Mouse (Mus musculus) heart, embryonic 10.5 days (tissue): ENCODE results near the gene Tbx19. TPM values are rescaled to one million over a fixed set of nuclear protein-coding genes. Genes with fewer than 3 reads are reported as not detected.

ENCODE experiments used
- DNase-seq: peaks from one replicate; pipeline ENCODE4 v3.0.0-alpha.2; 2017; ENCODE audit warnings: low spot score
- H3K27ac ChIP-seq: fragments of 300-500 bp; sonication (generic); 2 replicates; pipeline ENCODE4 v1.5.1; 2016; ENCODE audit warnings: mild to moderate bottlenecking
- H3K27me3 ChIP-seq: fragments of 300-500 bp; sonication (generic); 2 replicates; pipeline ENCODE4 v1.6.1; 2016; ENCODE audit warnings: mild to moderate bottlenecking; ENCODE audit not compliant: poor library complexity, insufficient read depth, severe bottlenecking
- H3K36me3 ChIP-seq: fragments of 300-500 bp; sonication (generic); 2 replicates; pipeline ENCODE4 v1.6.1; 2016; ENCODE audit warnings: mild to moderate bottlenecking, moderate library complexity
- H3K4me1 ChIP-seq: fragments of 300-500 bp; sonication (generic); 2 replicates; pipeline ENCODE4 v1.6.1; 2016; ENCODE audit warnings: mild to moderate bottlenecking
- H3K4me3 ChIP-seq: fragments of 300-500 bp; sonication (generic); 2 replicates; pipeline ENCODE4 v1.5.1; 2016; ENCODE audit warnings: mild to moderate bottlenecking, moderate library complexity
- H3K9me3 ChIP-seq: fragments of 300-500 bp; sonication (generic); 2 replicates; pipeline ENCODE4 v1.6.1; 2016; ENCODE audit warnings: mild to moderate bottlenecking, moderate library complexity
- WGBS: fragments of 180-500 bp; shearing (Covaris S2); methylation state at CpG from one replicate; pipeline ENCODE4 v1.1.7; 2016; 5-methylcytosine and 5-hydroxymethylcytosine counted together
- polyA plus RNA-seq: library from polyadenylated mRNA; unstranded; fragments of >200 nt; fragmentation: Nextera tagmentation; extraction: Ambion mirVana; gene quantifications from 2 replicates; pipeline ENCODE4 v1.2.1, GENCODE M21; 2016

Tbx19 gene
- polyA plus RNA-seq, 1 experiment from 2014 or later: not detected

- no peaks in the 10 kb centered on the region for H3K36me3 ChIP-seq
- no peaks in the 10 kb centered on the region for H3K27me3 ChIP-seq
- WGBS: 75% methylated on average over 5 of the region's 5 CpGs
- H3K4me1 ChIP-seq: no peaks in the 10 kb centered on the region
- no peak for DNase-seq
- H3K9me3 ChIP-seq: no peaks in the 10 kb centered on the region
- H3K27ac ChIP-seq: no peak overlapping the region
- no peak overlapping the region for H3K4me3 ChIP-seq
These were observed 31.0 kb downstream of the Tbx19 start for GRCm38 (mm10) chr1:165129573-165129972.

DNA sequence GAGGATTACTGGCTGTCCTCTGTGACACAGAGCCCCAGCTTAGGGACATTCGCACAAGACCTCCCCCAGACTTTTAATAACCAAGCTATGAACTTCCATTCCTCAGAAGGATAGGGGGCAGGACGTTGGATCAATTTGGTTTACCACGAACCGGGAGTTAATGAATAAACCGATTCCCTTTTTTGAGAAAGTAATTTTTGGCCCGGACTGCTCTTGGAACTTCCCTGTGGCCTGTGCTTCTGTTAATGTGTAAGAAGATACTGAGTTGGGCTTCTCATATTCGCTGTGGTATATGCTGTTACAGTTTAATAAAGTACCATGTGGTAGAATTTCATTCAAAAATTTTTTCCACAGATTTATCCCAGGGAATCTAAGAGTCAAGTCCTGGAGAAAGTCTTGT lies 39.5 kb downstream of the Tbx19 start:
- no peak for DNase-seq
- Histone ChIP-seq H3K27ac (no peak overlapping the region), H3K4me3 (no peak overlapping the region), H3K27me3 (no peaks in the 10 kb centered on the region; the same call in 1 of the 2 replicates), H3K36me3 (no peaks in the 10 kb centered on the region), H3K4me1 (peaks cover 16% of the 10 kb centered on the region), H3K9me3 (no peaks in the 10 kb centered on the region)
- WGBS: 78% methylated on average over 7 of the region's 7 CpGs

GRCm38 (mm10) chr1:165120349-165120898 lies 40.1 kb downstream of the Tbx19 start:
- 17% methylated on average over 21 of the region's 21 CpGs for WGBS
- H3K27ac ChIP-seq: peak overlapping the region; percentile 86; the same call in 1 of the 2 replicates
- peaks cover 22% of the 10 kb centered on the region for H3K4me1 ChIP-seq
- H3K36me3 ChIP-seq: no peaks in the 10 kb centered on the region
- no peaks in the 10 kb centered on the region for H3K9me3 ChIP-seq
- no peaks in the 10 kb centered on the region; the same call in 1 of the 2 replicates for H3K27me3 ChIP-seq
- peak; percentile 92 for DNase-seq
- no peak overlapping the region for H3K4me3 ChIP-seq

DNA sequence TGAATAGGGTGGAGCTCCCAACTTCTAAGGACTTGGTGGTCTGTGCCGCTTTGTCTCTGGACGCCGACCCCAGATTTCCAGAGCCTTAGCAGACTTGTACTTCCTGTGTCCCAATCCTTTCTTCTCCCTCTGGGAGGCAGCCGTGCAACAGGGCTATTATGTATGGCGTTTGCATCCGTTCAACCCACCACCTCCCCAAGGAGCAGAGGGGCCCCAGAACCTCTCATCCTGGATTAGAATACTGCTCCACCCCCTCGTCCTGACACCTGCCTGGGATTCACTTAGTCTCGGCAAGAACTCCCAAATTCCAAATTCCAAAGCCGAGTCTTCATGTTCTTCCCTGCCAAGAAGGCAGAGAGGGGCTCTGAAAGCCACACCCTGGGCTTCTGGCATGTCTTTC lies 40.8 kb downstream of the Tbx19 start:
- H3K27me3 ChIP-seq: no peaks in the 10 kb centered on the region; the same call in 1 of the 2 replicates
- peaks cover 28% of the 10 kb centered on the region for H3K4me1 ChIP-seq
- 0 out of 2 replicates have a peak overlapping the region, but pooled peaks have one; percentile 22 for H3K4me3 ChIP-seq
- H3K9me3 ChIP-seq: no peaks in the 10 kb centered on the region
- peak overlapping the region; percentile 86 for H3K27ac ChIP-seq
- WGBS: 15% methylated on average over 9 of the region's 9 CpGs
- DNase-seq: no peak
- no peaks in the 10 kb centered on the region for H3K36me3 ChIP-seq

DNA sequence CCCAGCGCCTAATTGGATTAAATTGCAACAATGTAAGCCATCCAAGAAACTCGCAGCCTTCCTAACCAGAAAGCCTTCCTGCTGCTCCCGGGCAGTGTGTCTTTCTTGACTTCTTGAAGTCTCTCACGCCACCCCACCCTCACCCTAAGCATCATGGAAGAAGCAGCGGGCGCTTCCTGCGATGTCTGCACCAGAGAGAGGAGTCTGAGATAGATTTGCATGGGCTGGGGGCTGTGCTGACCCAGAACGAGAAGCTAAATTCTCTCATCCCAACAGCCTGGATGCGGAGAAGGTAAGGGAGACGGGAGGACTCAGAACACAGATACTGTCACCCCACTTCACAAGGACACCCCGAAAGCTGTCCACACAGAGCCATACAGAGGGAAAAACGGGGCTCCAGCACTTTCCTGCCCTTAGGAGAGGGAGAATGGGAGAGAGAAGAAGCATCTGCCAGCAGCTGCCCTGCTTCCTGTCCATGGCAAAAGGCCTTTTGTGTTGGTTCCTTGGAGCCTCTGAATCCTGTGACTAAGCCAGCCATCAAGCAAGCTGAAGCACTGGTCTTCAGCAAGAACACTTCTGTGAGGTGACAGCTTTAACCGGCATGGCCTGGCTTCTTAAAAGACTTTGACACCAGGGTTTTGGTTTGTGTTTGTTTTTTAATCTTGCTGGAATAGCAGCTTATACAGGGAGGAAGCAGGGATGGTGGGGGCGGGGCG lies 41.4 kb downstream of the Tbx19 start:
- Histone ChIP-seq H3K9me3 (no peaks in the 10 kb centered on the region), H3K27me3 (no peaks in the 10 kb centered on the region; the same call in 1 of the 2 replicates), H3K36me3 (no peaks in the 10 kb centered on the region), H3K4me3 (0 out of 2 replicates have a peak overlapping the region, but pooled peaks have one; percentile 22), H3K27ac (peak overlapping the region; percentile 86), H3K4me1 (peaks cover 32% of the 10 kb centered on the region)
- WGBS: 57% methylated on average over 15 of the region's 15 CpGs
- no peak for DNase-seq

DNA sequence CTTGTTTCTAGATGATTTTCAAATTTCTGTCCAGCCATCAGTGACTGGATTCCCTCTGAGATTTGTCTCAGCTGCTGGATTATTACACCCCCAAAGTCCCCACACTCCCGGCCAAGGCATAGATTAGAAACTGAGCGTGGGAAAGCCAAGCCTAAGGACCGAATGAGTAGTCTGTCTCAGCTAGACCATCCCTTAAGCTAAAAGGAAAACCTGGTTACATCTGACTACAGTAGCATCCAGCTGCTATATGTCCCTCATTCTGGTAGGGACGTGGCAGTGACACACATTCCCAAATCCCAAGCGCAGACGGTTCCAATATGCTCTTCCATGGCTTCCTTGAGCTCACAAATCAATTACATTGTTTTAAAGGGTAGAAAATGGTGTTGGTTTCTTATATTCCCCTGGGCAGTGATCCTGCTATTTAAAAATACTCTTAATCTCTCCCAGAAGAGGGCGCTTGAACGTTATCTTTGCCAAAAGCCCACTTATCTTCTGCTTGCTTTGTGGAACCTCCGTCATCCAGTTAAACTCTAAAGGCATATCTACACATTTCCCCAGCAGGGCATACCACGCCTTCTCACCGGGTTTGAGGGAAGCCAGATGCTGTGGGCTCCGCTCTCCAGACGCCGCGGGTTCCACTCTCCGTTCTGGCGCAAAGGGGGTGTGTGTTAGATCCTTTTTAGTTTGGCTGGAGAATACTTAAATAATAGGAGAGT lies 46.0 kb downstream of the Tbx19 start:
- peak; percentile 91 for DNase-seq
- 7% methylated on average over 17 of the region's 17 CpGs for WGBS
- peaks cover 56% of the 10 kb centered on the region for H3K4me1 ChIP-seq
- H3K4me3 ChIP-seq: peak overlapping the region; percentile 36
- H3K27me3 ChIP-seq: no peaks in the 10 kb centered on the region
- no peaks in the 10 kb centered on the region for H3K9me3 ChIP-seq
- H3K27ac ChIP-seq: peak overlapping the region; percentile 91
- no peaks in the 10 kb centered on the region for H3K36me3 ChIP-seq

DNA sequence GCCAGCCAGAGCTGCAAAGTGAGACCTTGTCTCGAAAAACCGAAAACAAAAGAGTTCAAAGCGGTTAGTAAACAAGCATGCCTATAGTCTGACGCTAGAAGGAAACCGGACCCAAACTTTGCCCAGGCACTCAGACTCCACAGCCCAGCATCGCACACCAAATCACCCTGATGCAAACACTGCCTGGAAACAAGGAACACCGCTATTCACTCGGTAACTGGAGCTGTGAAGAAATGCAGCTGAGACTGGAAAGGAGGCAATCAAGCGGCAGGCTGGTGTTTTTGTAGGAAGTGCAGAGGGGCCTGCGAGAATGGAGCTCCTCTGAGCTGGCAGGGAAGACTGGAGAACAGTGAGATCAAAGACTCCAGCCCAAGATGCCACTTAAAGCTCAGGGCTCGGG lies 46.9 kb downstream of the Tbx19 start:
- DNase-seq: no peak
- no peaks in the 10 kb centered on the region for H3K36me3 ChIP-seq
- H3K4me1 ChIP-seq: peaks cover 57% of the 10 kb centered on the region
- H3K9me3 ChIP-seq: no peaks in the 10 kb centered on the region
- H3K27me3 ChIP-seq: no peaks in the 10 kb centered on the region
- H3K27ac ChIP-seq: peak overlapping the region; percentile 91
- 19% methylated on average over 11 of the region's 11 CpGs for WGBS
- H3K4me3 ChIP-seq: peak overlapping the region; percentile 36

GRCm38 (mm10) chr1:165110659-165111058 lies 49.9 kb downstream of the Tbx19 start:
- peak overlapping the region; percentile 83 for H3K27ac ChIP-seq
- peak; percentile 92 for DNase-seq
- WGBS: 8% methylated on average over 2 of the region's 2 CpGs

GRCm38 (mm10) chr1:165109135-165109534 lies 51.4 kb downstream of the Tbx19 start:
- Histone ChIP-seq H3K36me3 (no peaks in the 10 kb centered on the region), H3K4me3 (no peak overlapping the region), H3K4me1 (peaks cover 72% of the 10 kb centered on the region), H3K27ac (peak overlapping the region; percentile 83), H3K9me3 (no peaks in the 10 kb centered on the region), H3K27me3 (no peaks in the 10 kb centered on the region)
- no peak for DNase-seq
- 34% methylated on average over 5 of the region's 5 CpGs for WGBS

More at GRCm38 (mm10) chr1:165110659-165111058, 49.9 kb downstream of the Tbx19 start:
- peaks cover 70% of the 10 kb centered on the region for H3K4me1 ChIP-seq
- H3K27me3 ChIP-seq: no peaks in the 10 kb centered on the region
- H3K4me3 ChIP-seq: no peak overlapping the region
- no peaks in the 10 kb centered on the region for H3K36me3 ChIP-seq
- no peaks in the 10 kb centered on the region for H3K9me3 ChIP-seq

- Histone ChIP-seq H3K36me3 (no peaks in the 10 kb centered on the region), H3K27me3 (no peaks in the 10 kb centered on the region), H3K4me3 (no peak overlapping the region), H3K27ac (peak overlapping the region; percentile 83), H3K4me1 (peaks cover 70% of the 10 kb centered on the region), H3K9me3 (no peaks in the 10 kb centered on the region)
- 57% methylated on average over 5 of the region's 5 CpGs for WGBS
- DNase-seq: no peak
These were observed 52.1 kb downstream of the Tbx19 start for GRCm38 (mm10) chr1:165108477-165108876.

GRCm38 (mm10) chr1:165106011-165106385 lies 54.6 kb downstream of the Tbx19 start:
- Histone ChIP-seq H3K27ac (peak overlapping the region; percentile 89), H3K9me3 (no peaks in the 10 kb centered on the region), H3K4me3 (no peak overlapping the region), H3K4me1 (peaks cover 59% of the 10 kb centered on the region), H3K27me3 (no peaks in the 10 kb centered on the region), H3K36me3 (no peaks in the 10 kb centered on the region)
- no peak for DNase-seq
- WGBS: 57% methylated on average over 2 of the region's 2 CpGs

- Histone ChIP-seq H3K4me3 (no peak overlapping the region), H3K27me3 (no peaks in the 10 kb centered on the region), H3K36me3 (no peaks in the 10 kb centered on the region), H3K9me3 (no peaks in the 10 kb centered on the region), H3K4me1 (peaks cover 56% of the 10 kb centered on the region), H3K27ac (peak overlapping the region; percentile 89)
- 54% methylated on average over 9 of the region's 9 CpGs for WGBS
- no peak for DNase-seq
These were observed 55.1 kb downstream of the Tbx19 start for GRCm38 (mm10) chr1:165105270-165106010.
